Mouse (Mus musculus) testis, adult 2 months (tissue): Measurements from ENCODE around the gene Klhl8. TPM values are rescaled to one million over a fixed set of nuclear protein-coding genes. Genes with fewer than 3 reads are reported as not detected.

Source experiments
- H3K27ac ChIP-seq: fragments of 200-500 bp; 2 replicates; pipeline ENCODE4 v1.5.1; 2012; ENCODE audit warnings: low read depth, low read length; ENCODE audit not compliant: control insufficient read depth, insufficient read depth
- H3K27me3 ChIP-seq: fragments of 200-500 bp; 2 replicates; pipeline ENCODE4 v1.6.1; 2012; ENCODE audit warnings: mild to moderate bottlenecking, low read length, moderate library complexity; ENCODE audit not compliant: control insufficient read depth, insufficient read depth
- H3K36me3 ChIP-seq: fragments of 200-500 bp; 2 replicates; pipeline ENCODE4 v1.6.1; 2012; ENCODE audit warnings: mild to moderate bottlenecking, low read length; ENCODE audit not compliant: control insufficient read depth, insufficient read depth
- H3K4me1 ChIP-seq: fragments of 200-500 bp; 2 replicates; pipeline ENCODE4 v1.6.1; 2012; ENCODE audit warnings: low read length; ENCODE audit not compliant: control insufficient read depth, insufficient read depth
- H3K4me3 ChIP-seq: fragments of 200-500 bp; 2 replicates; pipeline ENCODE4 v1.5.1; 2012; ENCODE audit warnings: low read depth, mild to moderate bottlenecking, low read length, moderate library complexity, mixed read lengths; ENCODE audit not compliant: control insufficient read depth
- CTCF ChIP-seq: fragments of 200-500 bp; IDR thresholded peaks from 2 replicates; pipeline ENCODE4 v1.5.1; 2012; ENCODE audit warnings: low read depth, mild to moderate bottlenecking, inconsistent platforms, low read length, moderate library complexity; ENCODE audit not compliant: control insufficient read depth, insufficient read depth, insufficient replicate concordance
- POLR2A ChIP-seq: fragments of 200-500 bp; IDR thresholded peaks from 2 replicates; pipeline ENCODE4 v1.6.1; 2012; ENCODE audit warnings: low read depth, mild to moderate bottlenecking, inconsistent platforms, low read length, moderate library complexity; ENCODE audit not compliant: control insufficient read depth
- polyA plus RNA-seq: library from polyadenylated mRNA; depleted of rRNA; stranded (reverse); fragments of >200 nt; gene quantifications from 2 replicates; pipeline ENCODE4 v1.2.3, GENCODE M21; 2012; rRNA removed

Gene Klhl8
- polyA plus RNA-seq, 1 experiment = 16.7 TPM

DNA sequence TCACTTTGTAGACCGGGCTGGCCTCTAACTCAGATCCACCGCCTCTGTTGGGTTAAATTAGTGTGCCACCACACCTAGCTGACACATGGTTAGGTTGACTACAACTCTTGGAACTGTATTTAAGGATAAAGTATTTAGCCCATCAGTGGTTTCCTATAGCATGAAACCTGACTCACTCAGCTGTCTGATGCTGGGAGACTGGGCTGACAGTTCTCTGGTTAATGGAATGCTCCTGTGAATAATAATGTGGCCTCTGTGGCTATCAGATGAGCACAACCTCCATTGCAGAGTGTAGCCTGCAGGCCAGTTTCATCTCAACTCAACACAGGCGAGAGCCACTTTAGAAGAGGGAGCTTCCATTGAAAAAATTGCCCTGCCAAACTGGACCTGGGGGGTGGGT lies 94.3 kb downstream of the Klhl8 start:
- Histone ChIP-seq H3K36me3 (no peaks in the 10 kb centered on the region), H3K4me3 (no peak overlapping the region), H3K4me1 (no peaks in the 10 kb centered on the region), H3K27me3 (no peaks in the 10 kb centered on the region), H3K27ac (no peak overlapping the region)
- TF ChIP-seq CTCF = no peak
- no peak for TF ChIP-seq POLR2A

GRCm38 (mm10) chr5:103815249-103815617 lies 95.8 kb downstream of the Klhl8 start:
- TF ChIP-seq CTCF (no peak), POLR2A (no peak)
- no peak overlapping the region for H3K27ac ChIP-seq
- no peaks in the 10 kb centered on the region for H3K36me3 ChIP-seq

DNA sequence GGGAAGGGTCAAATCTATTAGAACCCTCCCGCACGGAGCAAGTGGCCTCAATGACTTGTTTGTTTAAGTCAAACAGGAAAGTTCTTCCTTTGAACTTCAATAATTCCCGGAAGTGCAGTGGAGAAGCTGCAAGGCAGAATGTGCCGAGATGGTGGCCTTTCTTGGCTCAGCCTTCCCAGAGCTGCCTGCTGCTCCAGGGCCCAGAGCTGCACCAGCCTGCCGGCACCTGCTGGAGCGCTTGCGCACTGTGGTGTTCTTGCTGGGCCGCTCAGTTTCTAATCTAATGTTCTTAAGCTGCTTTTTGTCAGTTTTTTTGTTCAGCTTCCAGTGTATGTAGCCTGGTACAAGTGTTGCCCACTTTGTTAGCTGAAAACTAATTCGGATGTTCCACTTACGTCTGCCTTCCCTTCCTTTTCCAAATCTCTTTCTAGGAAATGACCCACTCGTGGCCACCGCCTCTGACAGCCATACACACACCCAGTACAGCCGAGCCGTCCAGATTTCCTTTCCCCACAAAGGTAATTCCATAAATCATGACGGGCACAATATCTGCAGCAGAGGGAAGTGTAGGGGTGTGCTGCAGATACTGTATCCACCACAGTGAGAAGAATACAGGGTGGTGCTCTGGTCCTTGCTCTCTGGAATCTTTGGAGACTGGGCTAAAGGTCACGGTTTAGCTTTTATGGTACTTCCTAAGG lies 96.4 kb downstream of the Klhl8 start:
- Histone ChIP-seq H3K4me3 (no peak overlapping the region), H3K27me3 (no peaks in the 10 kb centered on the region), H3K36me3 (no peaks in the 10 kb centered on the region), H3K4me1 (no peaks in the 10 kb centered on the region), H3K27ac (no peak overlapping the region)
- TF ChIP-seq POLR2A (no peak), CTCF (no peak)

More at GRCm38 (mm10) chr5:103815249-103815617, 95.8 kb downstream of the Klhl8 start:
- Histone ChIP-seq H3K4me3 (no peak overlapping the region), H3K4me1 (no peaks in the 10 kb centered on the region), H3K27me3 (no peaks in the 10 kb centered on the region)

- H3K4me3 ChIP-seq = no peak overlapping the region
- no peaks in the 10 kb centered on the region for H3K4me1 ChIP-seq
- H3K36me3 ChIP-seq = no peaks in the 10 kb centered on the region
- TF ChIP-seq POLR2A (no peak), CTCF (no peak)
- no peak overlapping the region for H3K27ac ChIP-seq
- no peaks in the 10 kb centered on the region for H3K27me3 ChIP-seq
Measured at GRCm38 (mm10) chr5:103813997-103814542, 97.0 kb downstream of the Klhl8 start.

DNA sequence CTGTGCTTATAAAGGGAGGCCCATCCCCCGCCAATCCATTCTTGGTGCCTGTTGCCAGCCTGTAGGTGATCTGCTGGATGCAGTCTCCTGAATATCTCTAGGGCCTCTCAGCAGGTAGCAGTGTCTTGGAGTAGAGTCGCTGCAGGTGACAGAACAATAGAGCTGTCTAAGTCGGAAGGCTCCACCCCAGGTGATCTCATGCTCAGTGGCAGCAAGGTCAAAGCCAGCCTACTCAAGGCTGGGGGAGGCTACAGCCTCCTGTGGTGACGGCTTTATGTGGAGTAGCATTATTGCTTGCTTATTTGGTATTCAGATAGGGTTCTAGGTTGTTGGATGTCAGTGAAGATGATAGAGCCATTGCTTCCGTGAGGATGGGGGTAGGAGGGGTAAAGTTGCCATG lies 97.8 kb downstream of the Klhl8 start:
- Histone ChIP-seq H3K27ac (no peak overlapping the region), H3K4me1 (no peaks in the 10 kb centered on the region), H3K36me3 (no peaks in the 10 kb centered on the region), H3K4me3 (no peak overlapping the region), H3K27me3 (no peaks in the 10 kb centered on the region)
- TF ChIP-seq POLR2A = no peak
- TF ChIP-seq CTCF = no peak

Other genes with a start within 250 kb of the Klhl8 start
- gene Aff1, start 218.9 kb downstream of the Klhl8 start, polyA plus RNA-seq = 1.3 and 1.4 TPM in 2 replicates
- gene Hsd17b13, start 66.2 kb upstream of the Klhl8 start, polyA plus RNA-seq = 0.12 TPM in 2 replicates
- 5.1 and 5.5 TPM in 2 replicates for gene Hsd17b11, start 110.7 kb upstream of the Klhl8 start, polyA plus RNA-seq
- gene Nudt9, start 135.0 kb upstream of the Klhl8 start, polyA plus RNA-seq = 170 and 195 TPM in 2 replicates
- 0.26 and 0.62 TPM in 2 replicates for gene Gm17660, start 166.3 kb upstream of the Klhl8 start, polyA plus RNA-seq
- gene Sparcl1, start 202.5 kb upstream of the Klhl8 start, polyA plus RNA-seq = 15.8 and 23.1 TPM in 2 replicates